Mouse (Mus musculus) brain, embryonic 14.5 days (tissue): Measurements from ENCODE around the gene Cryga. TPM values are rescaled to one million over a fixed set of nuclear protein-coding genes. Genes with fewer than 3 reads are reported as not detected.
A peak's percentile ranks its signal among the peaks of the same experiment; 100 is the strongest.

ENCODE experiments used
- DNase-seq: peaks from one replicate; pipeline ENCODE4 v3.0.0-alpha.2; 2011; ENCODE audit warnings: low read depth
- CTCF ChIP-seq: fragments of 200-500 bp; IDR thresholded peaks from 2 replicates; pipeline ENCODE4 v1.5.1; 2012; ENCODE audit warnings: inconsistent platforms, mild to moderate bottlenecking, moderate library complexity, borderline replicate concordance; ENCODE audit not compliant: insufficient read depth, insufficient read length; ENCODE audit errors: extremely low read depth
- POLR2A ChIP-seq: fragments of 200-500 bp; IDR thresholded peaks from 2 replicates; pipeline ENCODE4 v1.6.1; 2012; ENCODE audit warnings: mild to moderate bottlenecking, inconsistent platforms, borderline replicate concordance; ENCODE audit not compliant: poor library complexity, insufficient read depth, insufficient read length, severe bottlenecking; ENCODE audit errors: extremely low read depth
- polyA plus RNA-seq: library from polyadenylated mRNA; depleted of rRNA; stranded (reverse); fragments of >200 nt; gene quantifications from 2 replicates; pipeline ENCODE4 v1.2.3, GENCODE M21; 2012; rRNA removed

The Cryga gene
- polyA plus RNA-seq: not detected in 2 replicates

DNA sequence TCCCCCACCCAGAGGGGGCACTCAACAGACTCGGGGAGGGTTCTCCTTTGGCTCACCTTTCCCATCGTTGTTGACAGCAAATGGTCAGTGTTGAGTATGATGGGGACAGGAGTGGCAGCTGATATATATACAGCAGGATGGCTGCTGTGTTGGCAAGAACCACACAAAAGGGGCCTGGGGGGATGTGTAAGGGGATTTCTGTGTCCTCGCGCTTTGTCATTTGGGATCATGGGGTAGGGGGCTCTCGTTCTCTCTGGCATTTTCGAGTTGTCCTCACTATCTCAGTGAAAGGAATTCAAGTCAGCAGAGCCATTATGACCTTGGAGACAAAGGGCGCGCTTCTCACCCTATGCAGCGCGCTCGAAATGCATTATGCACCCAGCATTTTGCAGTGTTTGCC, at the start of gene Cryga:
Gene Cryga (minus strand): TSS at position 101 of the 400 bp plus-strand sequence.
- DNase-seq: no peak

DNA sequence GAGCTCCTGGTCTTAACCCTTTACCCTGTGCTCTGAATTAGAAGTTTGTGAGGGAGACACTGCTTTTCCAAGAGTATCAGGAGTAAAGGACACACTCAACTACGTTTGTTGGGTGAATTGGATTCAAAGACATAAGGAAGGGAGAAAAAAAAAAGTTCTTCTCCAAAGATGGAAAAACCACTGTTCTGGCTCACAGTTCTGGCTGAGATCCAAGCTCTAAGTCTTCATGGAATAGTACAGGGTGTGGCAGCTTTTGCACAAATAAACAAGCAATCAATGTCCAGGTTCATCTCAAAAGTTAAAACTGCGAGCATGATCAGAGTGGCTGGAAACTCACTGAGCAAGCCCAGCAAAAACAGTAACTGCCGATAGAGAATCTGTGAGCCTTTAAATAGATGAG, 44.8 kb upstream of the Cryga start:
- TF ChIP-seq CTCF: no peak
- TF ChIP-seq POLR2A: no peak
- DNase-seq: no peak

More for the DNA sequence above, at the start of gene Cryga:
- TF ChIP-seq CTCF (no peak), POLR2A (no peak)

DNA sequence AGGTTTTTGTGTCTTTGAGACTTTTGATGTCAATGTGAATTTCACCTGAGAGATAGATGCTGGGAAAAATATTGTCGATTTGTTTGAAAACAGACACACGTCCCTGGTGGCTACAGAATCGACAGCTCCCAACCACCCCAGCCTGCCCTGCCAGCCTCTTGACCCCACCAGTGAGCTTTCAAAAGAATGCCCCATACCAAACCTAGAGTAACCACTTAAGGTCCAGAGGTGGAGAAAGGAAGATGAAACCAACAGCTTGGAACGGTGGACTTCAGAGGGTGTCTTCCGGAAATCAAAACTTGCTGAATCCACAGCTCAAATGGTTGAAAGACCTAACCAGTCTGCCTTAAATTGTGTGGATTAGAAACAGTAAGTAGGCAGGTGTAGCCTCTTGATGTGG, 44.2 kb upstream of the Cryga start:
- DNase-seq: no peak
- TF ChIP-seq CTCF (no peak), POLR2A (no peak)

DNA sequence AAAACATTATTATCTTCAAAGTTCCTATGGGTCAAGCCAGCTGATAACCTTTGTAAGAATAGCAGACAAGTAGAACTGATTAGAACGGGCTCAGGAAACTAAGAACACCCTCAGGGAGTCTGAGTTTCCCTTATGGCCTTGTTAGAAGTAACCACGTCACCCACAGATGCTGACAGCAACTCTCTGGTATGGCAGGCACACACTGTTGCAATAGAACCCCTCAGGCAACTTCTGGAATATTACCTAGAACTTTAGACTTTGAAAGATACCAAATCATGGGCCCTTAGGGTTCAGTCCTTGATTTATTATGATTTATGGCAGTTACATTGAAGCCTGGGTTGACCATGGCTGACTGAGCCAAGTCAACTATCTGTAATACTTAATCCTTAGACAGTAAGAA, 43.4 kb upstream of the Cryga start:
- no peak for TF ChIP-seq POLR2A
- TF ChIP-seq CTCF: no peak
- no peak for DNase-seq

DNA sequence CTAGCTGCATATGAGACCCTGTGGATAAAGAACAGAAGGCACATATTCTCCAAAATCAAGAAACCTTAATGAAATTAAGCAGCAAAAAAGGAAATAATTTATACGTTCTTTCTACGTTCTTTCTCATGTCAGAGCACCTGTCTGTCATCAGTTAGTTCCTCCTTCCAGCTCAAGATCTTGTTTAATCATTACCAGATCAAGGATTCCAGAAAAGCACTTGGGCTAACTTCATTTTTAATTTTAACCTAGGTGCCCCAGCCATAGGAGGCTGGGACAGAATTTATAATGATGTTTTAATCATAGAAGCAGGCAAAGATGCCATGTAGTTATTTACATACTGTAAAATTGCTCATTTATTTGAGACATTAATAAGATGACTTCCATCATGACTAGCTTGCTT, 41.6 kb upstream of the Cryga start:
- TF ChIP-seq POLR2A (no peak), CTCF (no peak)
- no peak for DNase-seq

DNA sequence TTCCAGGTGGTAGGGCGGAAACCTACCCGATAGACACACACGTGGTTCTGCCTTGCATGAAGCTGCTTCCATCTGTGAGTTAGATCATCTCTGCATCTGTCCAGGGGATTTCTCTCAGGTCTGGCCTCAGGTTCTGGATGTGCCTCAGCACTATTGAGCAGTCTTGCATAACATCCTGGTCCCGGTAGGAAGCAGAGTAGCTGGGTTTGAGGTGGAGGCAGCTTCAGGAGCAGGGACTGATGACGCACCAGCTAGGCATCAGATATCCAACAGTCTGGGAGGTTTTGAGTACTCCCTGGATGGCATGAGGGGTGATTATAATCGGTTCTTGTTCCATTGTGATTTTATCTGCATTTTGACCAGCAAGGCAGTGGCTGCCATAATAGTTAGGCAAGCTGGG, 34.4 kb upstream of the Cryga start:
- DNase-seq: no peak
- TF ChIP-seq CTCF: no peak
- TF ChIP-seq POLR2A: no peak

DNA sequence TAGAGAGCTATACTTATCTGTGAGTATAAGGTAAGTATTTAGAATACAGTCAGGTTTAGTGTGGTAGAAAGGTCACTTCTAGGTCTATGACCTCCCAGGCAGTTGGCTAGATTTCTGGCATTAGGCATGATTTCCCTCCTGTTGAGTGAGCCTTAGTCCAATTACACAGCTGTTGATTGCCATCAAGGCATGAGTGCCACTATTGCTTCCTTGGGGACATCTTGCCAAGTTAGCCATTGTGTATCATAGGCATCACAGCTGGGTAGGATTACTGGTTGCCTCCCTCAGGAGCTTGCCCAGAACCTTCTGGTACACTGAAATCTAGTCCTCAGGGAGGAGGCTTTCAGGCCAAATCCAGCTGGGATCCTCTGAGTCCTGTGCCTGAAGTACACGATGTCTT, 29.7 kb upstream of the Cryga start:
- TF ChIP-seq POLR2A (no peak), CTCF (no peak)

DNA sequence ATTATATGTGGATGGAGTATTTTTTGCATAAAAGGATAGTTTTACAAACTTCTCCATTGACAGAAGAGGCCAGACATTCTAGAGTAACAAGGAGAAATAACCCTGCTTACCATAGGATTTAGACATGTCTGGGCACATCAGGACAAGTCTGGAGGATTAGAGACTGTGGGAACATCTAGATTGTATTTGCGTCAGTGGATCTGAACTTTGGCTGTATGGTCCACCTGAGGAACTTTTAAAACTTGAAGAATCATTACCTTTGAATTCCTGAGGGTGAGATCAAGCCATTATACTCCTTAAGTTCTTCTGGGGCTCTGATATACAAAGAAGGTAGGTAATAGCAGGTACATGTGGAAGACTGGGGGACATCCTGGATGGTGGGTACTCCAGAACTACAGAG, 28.5 kb upstream of the Cryga start:
- no peak for TF ChIP-seq POLR2A
- TF ChIP-seq CTCF: no peak
- no peak for DNase-seq

More for the DNA sequence above, 29.7 kb upstream of the Cryga start:
- DNase-seq: no peak

DNA sequence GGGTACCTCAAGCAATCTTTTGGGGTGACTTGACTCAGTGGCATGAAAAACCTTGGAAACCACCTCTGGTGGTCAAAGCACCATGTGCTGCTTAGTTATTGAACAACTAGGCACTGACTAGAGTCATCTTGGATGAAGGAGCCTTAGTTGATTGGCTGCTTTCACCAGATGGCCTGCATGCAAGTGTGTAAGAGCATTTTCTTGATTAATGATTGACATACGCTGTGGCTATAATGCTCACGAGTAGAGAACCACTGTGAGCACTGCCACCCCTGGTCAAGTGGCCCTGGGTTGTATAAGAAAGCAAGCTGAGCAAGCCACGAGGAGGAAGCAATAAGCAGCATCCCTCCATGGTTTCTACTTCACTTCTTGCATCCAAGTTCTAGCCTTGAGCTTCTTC, 27.1 kb upstream of the Cryga start:
- TF ChIP-seq CTCF (no peak), POLR2A (no peak)
- DNase-seq: no peak

DNA sequence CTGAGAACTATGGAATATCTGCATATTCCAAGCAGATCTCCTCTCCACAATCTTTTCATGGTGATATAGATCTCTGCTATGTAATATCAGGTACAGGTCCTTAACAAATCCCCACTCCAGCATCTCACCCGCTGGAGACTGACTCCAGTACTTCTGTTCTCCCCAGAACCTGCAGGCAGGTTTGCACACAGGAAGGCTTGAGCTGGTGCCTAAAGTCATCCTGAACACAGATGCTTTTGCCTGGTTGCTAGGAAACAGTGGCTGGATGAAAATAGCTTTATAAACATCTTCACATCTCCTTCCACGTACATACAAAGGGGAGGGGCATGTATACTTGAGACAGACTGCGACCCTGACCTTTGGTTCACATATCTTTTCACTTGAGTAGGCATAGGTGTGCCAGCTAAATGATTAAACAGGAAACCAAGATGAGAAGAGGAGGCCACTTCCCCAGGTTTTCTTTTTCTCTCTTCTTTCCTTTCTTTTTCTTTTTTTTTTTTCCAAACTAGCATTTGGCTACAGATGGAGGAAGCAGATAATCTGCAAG, 26.5 kb upstream of the Cryga start:
- DNase-seq: peak; percentile 12
- TF ChIP-seq CTCF: no peak

DNA sequence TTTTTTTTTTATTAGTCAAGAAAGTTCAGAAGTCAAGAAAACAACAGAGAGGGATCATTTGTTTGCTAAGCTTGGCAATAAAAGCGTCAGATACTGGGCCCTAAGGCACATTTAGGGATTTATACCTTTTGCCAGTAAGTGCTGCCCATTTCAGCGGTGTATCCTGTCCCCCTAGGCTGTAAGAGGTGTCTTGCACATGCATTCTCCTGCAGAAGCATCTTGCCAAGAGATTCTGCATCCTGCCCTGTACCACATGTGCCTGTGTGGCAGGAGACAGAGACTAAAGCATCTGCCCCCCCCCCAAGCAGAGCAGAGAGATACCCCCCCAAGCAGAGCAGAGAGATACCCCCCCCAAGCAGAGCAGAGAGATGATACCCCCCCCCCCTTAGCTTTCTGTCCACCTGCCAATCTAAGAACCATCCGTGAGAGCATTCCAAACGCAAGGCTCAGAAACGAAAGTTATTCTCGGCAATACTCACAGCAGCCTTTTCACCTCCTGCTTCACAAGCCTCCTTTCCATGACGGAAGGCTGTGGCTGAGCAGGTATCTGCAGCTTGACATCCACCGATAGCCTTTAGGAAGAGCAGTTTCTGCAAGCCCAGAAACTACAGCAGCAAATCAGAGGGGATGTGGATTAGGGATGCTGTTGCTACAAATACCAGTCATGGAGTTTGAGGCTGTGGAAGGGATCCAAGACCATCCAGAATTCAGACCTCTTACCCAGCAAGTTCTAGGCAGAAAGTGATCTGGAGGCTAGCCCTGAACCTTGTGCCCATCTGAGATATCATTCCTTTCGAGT, 19.6 kb upstream of the Cryga start, which contains the start of gene D630023F18Rik:
Gene D630023F18Rik (minus strand): TSS at position 641 of the 799 bp plus-strand sequence.
- DNase-seq: peak; percentile 42
- TF ChIP-seq CTCF (no peak), POLR2A (no peak)

DNA sequence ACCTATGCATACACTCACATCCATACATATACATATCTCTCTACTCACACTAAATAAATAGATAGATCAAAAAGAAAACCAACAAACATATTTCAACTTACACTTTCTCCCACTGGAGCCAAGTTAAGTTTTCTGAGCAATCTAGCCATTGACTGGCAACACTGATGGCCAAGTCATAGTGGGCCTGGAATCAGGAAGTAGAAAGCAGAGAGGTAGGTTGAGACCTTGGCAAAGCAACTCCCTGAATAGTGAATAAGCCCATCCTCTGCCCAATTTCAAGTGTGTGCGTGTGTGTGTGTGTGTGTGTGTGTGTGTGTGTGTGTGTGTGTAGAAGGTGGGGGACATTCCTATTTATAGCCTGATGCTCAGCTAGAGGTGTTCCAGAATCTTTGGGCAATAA, 16.3 kb upstream of the Cryga start, which contains the start of gene Gm28845:
Gene Gm28845 (minus strand): TSS at position 121 of the 400 bp plus-strand sequence.
- no peak for TF ChIP-seq CTCF
- TF ChIP-seq POLR2A: no peak
- no peak for DNase-seq
